Mouse (Mus musculus) limb, embryonic 13.5 days (tissue): ENCODE data around the gene Paxx. TPM values are rescaled to one million over a fixed set of nuclear protein-coding genes. Genes with fewer than 3 reads are reported as not detected.
A peak's percentile ranks its signal among the peaks of the same experiment; 100 is the strongest.

Experiments
- ATAC-seq: fragments of 200-750 bp; cut with Nextera tagmentation; 2 replicates; pipeline ENCODE4 v1.8.0; 2017; ENCODE audit warnings: low read depth, moderate number of reproducible peaks, moderate TSS enrichment; ENCODE audit not compliant: low FRiP score
- H3K27ac ChIP-seq: fragments of 300-500 bp; sonication (generic); 2 replicates; pipeline ENCODE4 v1.5.1; 2015; ENCODE audit warnings: inconsistent platforms, mild to moderate bottlenecking, moderate library complexity
- H3K27me3 ChIP-seq: fragments of 300-500 bp; sonication (generic); 2 replicates; pipeline ENCODE4 v1.6.1; 2015; ENCODE audit warnings: mild to moderate bottlenecking, inconsistent platforms
- H3K36me3 ChIP-seq: fragments of 300-500 bp; sonication (generic); 2 replicates; pipeline ENCODE4 v1.6.1; 2015; ENCODE audit warnings: inconsistent platforms, mild to moderate bottlenecking, moderate library complexity
- H3K4me1 ChIP-seq: fragments of 300-500 bp; sonication (generic); 2 replicates; pipeline ENCODE4 v1.6.1; 2015; ENCODE audit warnings: inconsistent platforms
- H3K4me2 ChIP-seq: fragments of 300-500 bp; sonication (generic); replicated peaks from 2 replicates; pipeline ENCODE4 v1.6.1; 2015; ENCODE audit warnings: inconsistent platforms, mild to moderate bottlenecking, moderate library complexity
- H3K4me3 ChIP-seq: fragments of 300-500 bp; sonication (generic); 2 replicates; pipeline ENCODE4 v1.5.1; 2015; ENCODE audit warnings: moderate library complexity, mild to moderate bottlenecking, inconsistent platforms
- H3K9ac ChIP-seq: fragments of 300-500 bp; sonication (generic); 2 replicates; pipeline ENCODE4 v1.6.1; 2015; ENCODE audit warnings: mild to moderate bottlenecking, inconsistent platforms
- H3K9me3 ChIP-seq: fragments of 300-500 bp; sonication (generic); 2 replicates; pipeline ENCODE4 v1.6.1; 2016; ENCODE audit warnings: inconsistent platforms
- WGBS: fragments of 180-500 bp; shearing (Covaris S2); methylation state at CpG from one replicate; pipeline ENCODE4 v1.1.7; 2015; 5-methylcytosine and 5-hydroxymethylcytosine counted together
- polyA plus RNA-seq: library from polyadenylated mRNA; unstranded; fragments of >200 nt; fragmentation: Nextera tagmentation; extraction: Ambion mirVana; gene quantifications from 2 replicates; pipeline ENCODE4 v1.2.1, GENCODE M21; 2015

Paxx gene
- polyA plus RNA-seq = 35.0 and 37.6 TPM in 2 replicates

DNA sequence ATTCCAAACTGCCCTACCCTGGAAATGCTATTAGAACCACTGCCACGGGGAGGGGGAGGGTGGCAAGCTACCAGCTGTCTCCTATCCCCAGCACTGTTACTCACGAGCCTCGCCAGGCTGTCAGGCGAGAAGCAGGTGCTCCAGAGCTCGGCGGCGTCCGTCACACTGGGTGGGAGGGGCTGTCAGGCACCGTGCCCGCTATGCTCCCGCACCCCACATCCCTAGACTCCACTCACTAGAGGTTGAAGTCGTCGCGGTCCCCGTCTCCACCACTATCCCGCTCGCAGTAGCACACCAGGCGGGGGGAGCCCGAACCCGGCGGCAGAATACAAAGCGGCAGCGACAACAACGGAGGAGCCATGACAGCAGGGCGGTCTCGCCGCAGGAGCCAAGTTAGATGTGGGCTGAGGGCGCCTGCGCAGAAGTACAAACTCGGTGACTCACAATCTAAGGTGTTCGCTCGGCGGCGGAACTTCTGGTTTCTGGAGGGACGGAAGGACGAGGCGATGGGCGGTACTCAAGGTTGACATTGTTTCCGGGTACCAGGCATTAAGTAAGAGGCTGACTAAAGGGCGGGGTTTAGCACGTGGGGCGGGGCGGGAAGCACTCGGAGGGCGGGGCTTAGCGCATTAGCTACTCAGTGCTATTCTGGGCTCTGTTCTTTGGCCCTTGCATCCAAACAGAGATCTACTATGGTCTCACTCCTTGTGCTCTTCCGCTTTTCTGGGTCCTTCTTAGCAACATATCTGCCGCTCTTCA is at the start of gene Paxx:
Gene Paxx (minus strand): TSS at position 544 of the 759 bp plus-strand sequence.
- Histone ChIP-seq H3K27me3 (no peaks in the 10 kb centered on the region), H3K4me2 (peak within 1 kb of the TSS; percentile 87), H3K4me1 (peaks cover 25% of the 10 kb centered on the region), H3K27ac (peak within 1 kb of the TSS; percentile 82), H3K4me3 (peak within 1 kb of the TSS; percentile 75), H3K36me3 (peaks cover 15% of the 10 kb centered on the region), H3K9ac (peak within 1 kb of the TSS; percentile 77), H3K9me3 (no peaks in the 10 kb centered on the region)
- WGBS = under 1% methylated on average over 48 of the region's 48 CpGs
- peak; percentile 89 for ATAC-seq

DNA sequence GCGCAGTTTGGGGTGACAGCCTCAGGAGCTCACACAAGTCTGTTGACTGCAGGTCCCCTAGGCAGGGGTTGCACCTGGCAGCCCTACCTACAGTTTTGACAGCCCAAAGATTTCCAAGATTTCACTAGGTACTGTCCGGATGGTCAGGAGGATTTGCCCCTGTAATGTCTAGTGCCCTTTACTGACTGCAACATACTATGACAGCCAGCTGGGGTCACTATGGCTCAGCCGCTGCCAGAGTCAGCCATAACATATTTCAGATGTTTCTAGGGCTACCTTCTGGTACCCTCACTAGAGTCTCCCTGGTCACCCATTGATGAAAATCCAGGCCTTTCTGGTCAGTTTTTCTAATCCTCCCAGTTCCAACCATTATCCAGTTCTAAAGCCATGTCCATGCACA is 49.0 kb upstream of the Paxx start:
- Histone ChIP-seq H3K4me1 (no peaks in the 10 kb centered on the region), H3K27me3 (no peaks in the 10 kb centered on the region), H3K4me3 (no peak overlapping the region), H3K4me2 (no peak overlapping the region), H3K27ac (no peak overlapping the region), H3K9ac (no peak overlapping the region), H3K9me3 (no peaks in the 10 kb centered on the region), H3K36me3 (peaks cover 14% of the 10 kb centered on the region)
- WGBS = 55% methylated on average over 3 of the region's 3 CpGs
- no peak for ATAC-seq

DNA sequence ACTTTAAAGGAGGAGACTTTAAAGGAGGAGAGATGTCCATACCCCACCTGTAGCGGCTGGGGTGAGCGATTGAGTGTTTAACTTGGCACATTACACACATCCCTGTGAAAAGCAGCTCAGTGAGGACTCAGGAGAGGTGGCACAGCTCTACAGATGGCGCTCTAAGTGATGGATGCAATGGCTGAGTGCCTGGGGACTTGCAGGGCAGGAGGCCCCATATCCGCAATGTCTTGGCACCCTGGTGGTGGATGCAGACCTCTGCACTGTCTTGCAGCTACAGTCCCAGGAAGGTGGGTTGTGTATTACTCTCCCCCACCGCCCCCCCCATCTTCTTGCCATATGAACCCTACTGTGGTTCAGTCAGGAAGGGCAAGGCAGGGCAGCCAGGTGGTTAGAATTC is 46.1 kb upstream of the Paxx start:
- no peak for ATAC-seq
- H3K27ac ChIP-seq = no peak overlapping the region
- H3K4me3 ChIP-seq = no peak overlapping the region
- no peak overlapping the region for H3K4me2 ChIP-seq
- no peaks in the 10 kb centered on the region for H3K27me3 ChIP-seq
- peaks cover 3% of the 10 kb centered on the region for H3K4me1 ChIP-seq
- WGBS = 30% methylated on average over 5 of the region's 5 CpGs
- no peaks in the 10 kb centered on the region for H3K9me3 ChIP-seq
- H3K36me3 ChIP-seq = peaks cover 42% of the 10 kb centered on the region
- no peak overlapping the region for H3K9ac ChIP-seq

DNA sequence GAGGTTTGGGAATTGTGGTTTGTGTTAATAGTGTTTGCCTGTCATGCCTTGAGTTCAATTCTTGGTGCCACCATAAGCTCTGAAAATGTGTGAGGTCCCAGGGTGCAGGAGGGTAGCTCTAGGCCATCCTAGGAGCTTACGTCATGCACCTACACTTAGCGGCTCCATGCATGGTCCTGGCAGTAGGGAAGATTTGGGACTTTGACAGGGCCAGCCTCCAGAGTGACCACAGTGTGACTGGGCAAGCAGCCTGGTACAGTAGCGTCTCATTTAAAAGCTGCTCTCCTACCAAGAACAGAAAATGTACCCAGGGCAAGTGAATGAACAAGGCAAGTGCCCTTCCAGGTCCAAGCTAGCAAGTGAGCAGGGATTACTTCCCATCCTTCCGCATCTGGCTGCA is 45.0 kb upstream of the Paxx start:
- Histone ChIP-seq H3K27me3 (no peaks in the 10 kb centered on the region), H3K4me1 (peaks cover 11% of the 10 kb centered on the region), H3K4me2 (no peak overlapping the region), H3K9me3 (no peaks in the 10 kb centered on the region), H3K4me3 (no peak overlapping the region), H3K36me3 (peaks cover 42% of the 10 kb centered on the region), H3K9ac (no peak overlapping the region), H3K27ac (no peak overlapping the region)
- no peak for ATAC-seq
- WGBS = 92% methylated on average over 4 of the region's 4 CpGs

DNA sequence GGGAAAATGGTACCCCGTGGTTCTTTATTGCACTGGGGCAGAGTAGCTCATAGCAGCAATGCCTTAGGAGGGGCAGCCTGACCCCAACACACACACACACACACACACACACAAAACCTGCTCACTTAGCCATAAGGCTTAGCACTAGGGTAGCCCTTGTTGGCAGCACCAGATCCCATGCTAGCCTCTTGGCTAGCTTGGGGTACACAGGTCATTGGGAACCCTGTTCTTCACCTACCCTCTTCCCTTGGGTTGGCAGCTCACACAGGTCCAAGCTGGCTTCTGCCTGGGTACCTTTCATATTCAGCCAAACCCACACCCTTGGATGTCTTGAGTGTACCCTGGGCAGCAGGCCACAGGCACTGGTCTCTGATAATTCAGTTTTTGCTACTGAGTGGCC is 44.1 kb upstream of the Paxx start:
- H3K4me2 ChIP-seq = no peak overlapping the region
- H3K36me3 ChIP-seq = peaks cover 42% of the 10 kb centered on the region
- H3K27ac ChIP-seq = no peak overlapping the region; the same call in 1 of the 2 replicates
- no peak for ATAC-seq
- no peak overlapping the region for H3K4me3 ChIP-seq
- WGBS = 92% methylated on average over 1 of the region's 1 CpGs
- no peak overlapping the region for H3K9ac ChIP-seq
- no peaks in the 10 kb centered on the region for H3K27me3 ChIP-seq
- H3K4me1 ChIP-seq = peaks cover 14% of the 10 kb centered on the region
- H3K9me3 ChIP-seq = no peaks in the 10 kb centered on the region

DNA sequence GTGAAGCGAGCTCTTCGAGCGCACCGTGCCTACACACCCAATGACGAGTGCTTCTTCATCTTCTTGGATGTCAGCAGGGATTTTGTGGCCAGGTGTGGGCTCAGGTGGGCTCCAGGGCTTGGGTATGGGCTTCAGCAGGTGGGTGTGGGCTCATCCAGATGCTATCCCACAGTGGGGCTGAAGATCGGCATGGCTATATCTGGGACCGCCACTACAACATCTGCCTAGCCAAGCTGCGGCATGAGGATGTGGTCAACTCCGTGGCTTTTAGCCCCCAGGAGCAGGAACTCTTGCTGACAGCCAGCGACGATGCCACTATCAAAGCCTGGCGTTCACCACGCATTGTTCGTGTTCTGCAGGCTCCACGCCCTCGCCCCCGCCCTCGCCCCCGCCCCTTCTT is 43.6 kb upstream of the Paxx start:
- Histone ChIP-seq H3K9ac (no peak overlapping the region), H3K27me3 (no peaks in the 10 kb centered on the region)
- 93% methylated on average over 19 of the region's 19 CpGs for WGBS

DNA sequence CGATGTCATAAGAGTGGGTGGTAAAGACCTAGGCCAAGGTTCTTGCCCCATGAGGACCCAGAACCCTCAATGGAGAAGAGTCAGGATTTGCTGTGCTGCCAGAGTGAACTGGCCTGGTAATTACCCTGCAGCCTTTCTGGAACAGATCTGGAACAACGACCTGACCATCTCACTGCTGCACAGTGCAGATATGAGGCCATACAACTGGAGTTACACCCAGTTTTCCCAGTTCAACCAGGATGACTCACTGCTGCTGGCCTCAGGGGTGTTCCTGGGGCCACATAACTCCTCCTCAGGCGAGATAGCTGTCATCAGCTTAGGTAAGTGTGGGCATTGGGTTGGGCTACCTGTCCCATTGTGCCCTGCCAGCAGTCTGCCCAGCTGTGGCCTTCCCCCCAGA is 41.8 kb upstream of the Paxx start:
- Histone ChIP-seq H3K9me3 (no peaks in the 10 kb centered on the region), H3K4me1 (peaks cover 16% of the 10 kb centered on the region), H3K4me2 (no peak overlapping the region), H3K27ac (no peak overlapping the region), H3K36me3 (peaks cover 42% of the 10 kb centered on the region), H3K4me3 (no peak overlapping the region), H3K9ac (no peak overlapping the region), H3K27me3 (no peaks in the 10 kb centered on the region)
- ATAC-seq = no peak
- 89% methylated on average over 3 of the region's 3 CpGs for WGBS

More for the DNA sequence above, 43.6 kb upstream of the Paxx start:
- H3K27ac ChIP-seq = no peak overlapping the region
- peaks cover 42% of the 10 kb centered on the region for H3K36me3 ChIP-seq
- H3K4me1 ChIP-seq = peaks cover 16% of the 10 kb centered on the region
- no peak overlapping the region for H3K4me3 ChIP-seq
- no peaks in the 10 kb centered on the region for H3K9me3 ChIP-seq
- ATAC-seq = no peak
- H3K4me2 ChIP-seq = no peak overlapping the region

DNA sequence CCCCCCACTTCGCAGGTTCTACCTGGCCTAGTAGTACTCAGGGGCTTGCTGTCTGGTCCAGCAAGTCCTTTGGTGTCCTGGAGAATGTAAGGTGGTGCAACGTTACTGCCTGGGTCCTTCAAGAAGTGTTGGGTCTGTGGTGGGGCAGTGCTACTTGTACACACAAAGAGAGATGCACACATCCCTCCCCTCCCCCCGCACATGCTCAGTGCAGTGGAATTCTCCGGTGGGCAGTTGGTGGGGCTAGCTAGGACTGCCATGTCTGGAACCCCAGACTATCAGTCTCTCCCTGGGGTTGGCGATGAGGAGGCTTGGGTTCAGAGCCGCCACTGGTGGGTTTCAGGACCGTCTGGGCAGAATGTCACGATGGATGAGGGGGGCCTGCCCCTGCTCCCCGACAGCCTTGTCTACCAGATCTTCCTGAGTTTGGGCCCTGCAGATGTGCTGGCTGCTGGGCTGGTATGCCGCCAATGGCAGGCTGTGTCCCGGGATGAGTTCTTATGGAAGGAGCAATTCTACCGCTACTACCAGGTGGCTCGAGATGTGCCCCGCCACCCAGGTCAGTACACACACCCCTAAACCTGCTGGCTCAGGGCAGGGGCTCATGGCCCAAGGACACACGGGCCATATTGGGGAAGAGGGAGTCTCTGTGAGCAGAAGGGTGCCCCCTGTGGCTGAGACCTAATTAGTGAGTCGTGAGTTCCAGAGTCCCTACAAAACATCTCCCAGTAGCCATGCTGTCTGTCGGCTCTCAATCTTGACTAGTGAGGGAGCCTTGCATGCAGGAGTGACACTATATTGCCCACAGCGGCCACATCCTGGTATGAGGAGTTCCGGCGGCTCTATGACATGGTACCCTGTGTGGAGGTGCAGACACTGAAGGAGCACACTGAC is 40.9 kb upstream of the Paxx start, which contains the start of gene C8g:
Gene C8g (minus strand): TSS at position 127 of the 894 bp plus-strand sequence.
- Histone ChIP-seq H3K27ac (peak within 1 kb of the TSS; percentile 69; the same call in 1 of the 2 replicates), H3K4me2 (peak within 1 kb of the TSS; percentile 99), H3K27me3 (no peaks in the 10 kb centered on the region), H3K9me3 (no peaks in the 10 kb centered on the region), H3K9ac (peak within 1 kb of the TSS; percentile 89), H3K4me1 (peaks cover 16% of the 10 kb centered on the region), H3K4me3 (peak within 1 kb of the TSS; percentile 80), H3K36me3 (peaks cover 42% of the 10 kb centered on the region)
- WGBS = 77% methylated on average over 20 of the region's 20 CpGs
- no peak for ATAC-seq

DNA sequence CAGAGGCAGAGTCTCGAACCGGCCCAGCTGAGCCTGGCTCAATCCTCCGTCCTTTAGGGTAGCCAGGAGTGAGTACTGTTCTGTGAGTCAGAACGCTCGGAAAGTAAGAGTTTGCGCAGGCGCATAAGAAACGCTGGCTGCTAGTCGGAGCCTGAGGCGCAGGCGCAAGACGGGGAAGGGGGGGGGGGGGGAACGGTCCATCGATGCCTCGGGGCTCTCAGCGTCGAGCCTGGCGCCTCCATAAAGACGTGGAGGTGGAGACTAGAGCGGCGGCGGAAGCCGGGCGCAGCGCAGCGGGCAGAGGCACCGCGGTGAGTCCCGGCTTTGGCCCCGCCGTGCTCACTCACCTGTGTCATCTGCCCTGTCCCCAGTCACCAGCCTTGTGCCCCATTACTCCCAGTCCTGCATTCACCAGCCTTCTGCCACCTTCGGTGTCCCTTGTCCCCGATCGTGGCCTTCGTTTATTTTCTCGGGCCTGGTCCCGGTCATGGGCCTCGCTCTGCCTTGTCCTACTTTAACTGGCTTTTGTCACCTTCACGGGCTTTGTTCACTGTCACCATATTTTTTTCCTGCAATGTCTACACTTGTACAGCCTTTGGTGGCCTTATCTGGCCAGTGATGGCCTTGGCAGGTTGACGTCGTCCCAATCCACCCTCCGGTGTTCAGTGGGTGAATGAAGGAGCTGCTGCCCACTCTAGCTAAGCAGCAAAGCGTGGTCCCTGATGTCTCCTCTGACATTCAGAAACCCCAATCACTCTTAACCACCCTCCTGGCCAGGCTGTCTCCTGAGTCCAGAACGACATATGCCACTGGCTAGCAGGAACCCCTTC is 39.9 kb upstream of the Paxx start, which contains the start of gene Fbxw5:
Gene Fbxw5 (plus strand): TSS at position 175 of the 830 bp plus-strand sequence.
- Histone ChIP-seq H3K27ac (peak within 1 kb of the TSS; percentile 69; the same call in 1 of the 2 replicates), H3K36me3 (peaks cover 37% of the 10 kb centered on the region), H3K9ac (peak within 1 kb of the TSS; percentile 89)

DNA sequence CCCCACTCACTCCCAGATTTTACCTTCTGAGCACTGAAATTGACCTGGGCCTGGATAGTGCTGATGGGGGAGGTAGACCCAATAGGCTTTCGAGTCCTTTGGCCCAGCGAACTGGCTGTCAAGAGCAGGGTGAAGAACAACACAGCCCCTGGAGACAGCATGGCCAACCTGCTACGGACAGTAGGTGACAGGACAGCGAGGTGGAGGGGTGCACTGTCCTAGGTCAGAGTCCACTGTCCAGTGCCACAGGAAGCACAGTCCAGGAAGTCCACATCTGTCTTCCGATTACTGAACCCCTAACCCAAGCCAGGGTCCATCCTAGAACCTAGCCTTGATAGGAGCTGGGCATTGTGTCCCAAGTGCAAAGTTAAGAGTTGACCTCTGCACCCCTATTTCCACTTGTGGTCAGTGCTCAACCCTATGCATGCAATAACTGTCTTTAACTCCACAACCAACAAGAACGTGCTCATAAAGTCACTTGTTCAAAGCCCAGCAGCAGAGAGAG is 39.2 kb upstream of the Paxx start:
- H3K27me3 ChIP-seq = no peaks in the 10 kb centered on the region
- H3K4me2 ChIP-seq = peak overlapping the region; percentile 67
- WGBS = 69% methylated on average over 6 of the region's 6 CpGs
- H3K36me3 ChIP-seq = peaks cover 30% of the 10 kb centered on the region
- peaks cover 16% of the 10 kb centered on the region for H3K4me1 ChIP-seq
- H3K9ac ChIP-seq = peak overlapping the region; percentile 66
- peak; percentile 28 for ATAC-seq
- peak overlapping the region; percentile 28; the same call in 1 of the 2 replicates for H3K27ac ChIP-seq
- H3K9me3 ChIP-seq = no peaks in the 10 kb centered on the region
- H3K4me3 ChIP-seq = peak overlapping the region; percentile 80

More for the DNA sequence above, 39.9 kb upstream of the Paxx start, which contains the start of gene Fbxw5:
- Histone ChIP-seq H3K4me3 (peak within 1 kb of the TSS; percentile 80), H3K4me1 (peaks cover 16% of the 10 kb centered on the region), H3K4me2 (peak within 1 kb of the TSS; percentile 99), H3K27me3 (no peaks in the 10 kb centered on the region), H3K9me3 (no peaks in the 10 kb centered on the region)
- 1% methylated on average over 36 of the region's 44 CpGs for WGBS
- peak; percentile 88 for ATAC-seq
